Mouse (Mus musculus): ENCODE results near the gene Sdhaf2. TPM values are rescaled to one million over a fixed set of nuclear protein-coding genes. Genes with fewer than 3 reads are reported as not detected.

The Sdhaf2 gene
- polyA plus RNA-seq, 1 experiment: 49.9 TPM

- TF ChIP-seq POLR2A (IDR thresholded peaks at IDR 0.05; ENCODE audit: borderline replicate concordance, extremely low read depth, insufficient read depth, insufficient read length, poor library complexity, severe bottlenecking): no peak
- no peak for TF ChIP-seq CTCF (IDR thresholded peaks at IDR 0.05; ENCODE audit: borderline replicate concordance, extremely low read depth, insufficient read depth, insufficient read length)
- peak; percentile 23 for DNase-seq (ENCODE audit: low read depth)
Observed at GRCm38 (mm10) chr19:10496976-10497375, 29.0 kb downstream of the Sdhaf2 start.

- no peak for TF ChIP-seq CTCF (IDR thresholded peaks at IDR 0.05; ENCODE audit: borderline replicate concordance, extremely low read depth, insufficient read depth, insufficient read length)
- no peak for TF ChIP-seq POLR2A (IDR thresholded peaks at IDR 0.05; ENCODE audit: borderline replicate concordance, extremely low read depth, insufficient read depth, insufficient read length, poor library complexity, severe bottlenecking)
- DNase-seq (ENCODE audit: low read depth): no peak
Observed at GRCm38 (mm10) chr19:10495670-10496069, 30.3 kb downstream of the Sdhaf2 start.

- TF ChIP-seq CTCF (IDR thresholded peaks at IDR 0.05; ENCODE audit: borderline replicate concordance, extremely low read depth, insufficient read depth, insufficient read length) (peak; percentile 93), POLR2A (IDR thresholded peaks at IDR 0.05; ENCODE audit: borderline replicate concordance, extremely low read depth, insufficient read depth, insufficient read length, poor library complexity, severe bottlenecking) (no peak)
- peak; percentile 88 for DNase-seq (ENCODE audit: low read depth)
Observed at GRCm38 (mm10) chr19:10486264-10486738, 39.6 kb downstream of the Sdhaf2 start.

GRCm38 (mm10) chr19:10482703-10483102, 43.2 kb downstream of the Sdhaf2 start, which contains the start of gene Ppp1r32:
Gene Ppp1r32 (minus strand): TSS chr19:10482928.
- TF ChIP-seq CTCF (IDR thresholded peaks at IDR 0.05; ENCODE audit: borderline replicate concordance, extremely low read depth, insufficient read depth, insufficient read length) (no peak), POLR2A (IDR thresholded peaks at IDR 0.05; ENCODE audit: borderline replicate concordance, extremely low read depth, insufficient read depth, insufficient read length, poor library complexity, severe bottlenecking) (no peak)
- DNase-seq (ENCODE audit: low read depth): peak; percentile 84

- no peak for DNase-seq (ENCODE audit: low read depth)
- TF ChIP-seq CTCF (IDR thresholded peaks at IDR 0.05; ENCODE audit: borderline replicate concordance, extremely low read depth, insufficient read depth, insufficient read length): no peak
- no peak for TF ChIP-seq POLR2A (IDR thresholded peaks at IDR 0.05; ENCODE audit: borderline replicate concordance, extremely low read depth, insufficient read depth, insufficient read length, poor library complexity, severe bottlenecking)
Observed at GRCm38 (mm10) chr19:10479541-10479940, 46.4 kb downstream of the Sdhaf2 start.

- no peak for DNase-seq (ENCODE audit: low read depth)
- TF ChIP-seq CTCF (IDR thresholded peaks at IDR 0.05; ENCODE audit: borderline replicate concordance, extremely low read depth, insufficient read depth, insufficient read length) (0 out of 2 replicates have a peak, but pooled peaks have one; percentile 9), POLR2A (IDR thresholded peaks at IDR 0.05; ENCODE audit: borderline replicate concordance, extremely low read depth, insufficient read depth, insufficient read length, poor library complexity, severe bottlenecking) (no peak)
Observed at GRCm38 (mm10) chr19:10473779-10474178, 52.2 kb downstream of the Sdhaf2 start.

GRCm38 (mm10) chr19:10472958-10473357, 53.0 kb downstream of the Sdhaf2 start:
- no peak for DNase-seq (ENCODE audit: low read depth)
- TF ChIP-seq POLR2A (IDR thresholded peaks at IDR 0.05; ENCODE audit: borderline replicate concordance, extremely low read depth, insufficient read depth, insufficient read length, poor library complexity, severe bottlenecking) (no peak), CTCF (IDR thresholded peaks at IDR 0.05; ENCODE audit: borderline replicate concordance, extremely low read depth, insufficient read depth, insufficient read length) (no peak)

GRCm38 (mm10) chr19:10469171-10469658, 56.7 kb downstream of the Sdhaf2 start:
- TF ChIP-seq CTCF (IDR thresholded peaks at IDR 0.05; ENCODE audit: borderline replicate concordance, extremely low read depth, insufficient read depth, insufficient read length) (no peak), POLR2A (IDR thresholded peaks at IDR 0.05; ENCODE audit: borderline replicate concordance, extremely low read depth, insufficient read depth, insufficient read length, poor library complexity, severe bottlenecking) (no peak)
- no peak for DNase-seq (ENCODE audit: low read depth)

GRCm38 (mm10) chr19:10464427-10464826, 61.5 kb downstream of the Sdhaf2 start:
- DNase-seq (ENCODE audit: low read depth): no peak
- TF ChIP-seq CTCF (IDR thresholded peaks at IDR 0.05; ENCODE audit: borderline replicate concordance, extremely low read depth, insufficient read depth, insufficient read length): no peak

GRCm38 (mm10) chr19:10461584-10461983, 64.4 kb downstream of the Sdhaf2 start:
- TF ChIP-seq CTCF (IDR thresholded peaks at IDR 0.05; ENCODE audit: borderline replicate concordance, extremely low read depth, insufficient read depth, insufficient read length) (no peak), POLR2A (IDR thresholded peaks at IDR 0.05; ENCODE audit: borderline replicate concordance, extremely low read depth, insufficient read depth, insufficient read length, poor library complexity, severe bottlenecking) (no peak)
- no peak for DNase-seq (ENCODE audit: low read depth)

- no peak for DNase-seq (ENCODE audit: low read depth)
- TF ChIP-seq POLR2A (IDR thresholded peaks at IDR 0.05; ENCODE audit: borderline replicate concordance, extremely low read depth, insufficient read depth, insufficient read length, poor library complexity, severe bottlenecking): no peak
- no peak for TF ChIP-seq CTCF (IDR thresholded peaks at IDR 0.05; ENCODE audit: borderline replicate concordance, extremely low read depth, insufficient read depth, insufficient read length)
Observed at GRCm38 (mm10) chr19:10459907-10460306, 66.0 kb downstream of the Sdhaf2 start.

- no peak for TF ChIP-seq CTCF (IDR thresholded peaks at IDR 0.05; ENCODE audit: borderline replicate concordance, extremely low read depth, insufficient read depth, insufficient read length)
- no peak for TF ChIP-seq POLR2A (IDR thresholded peaks at IDR 0.05; ENCODE audit: borderline replicate concordance, extremely low read depth, insufficient read depth, insufficient read length, poor library complexity, severe bottlenecking)
- DNase-seq (ENCODE audit: low read depth): peak; percentile 64
Observed at GRCm38 (mm10) chr19:10458096-10458495, 67.8 kb downstream of the Sdhaf2 start.
